Mouse (Mus musculus) thymus, adult 2 months (tissue): ENCODE data around the gene Osgep.
A peak's percentile ranks its signal among the peaks of the same experiment; 100 is the strongest.

Experiments used
- CTCF ChIP-seq: fragments of 200-500 bp; IDR thresholded peaks from 2 replicates; pipeline ENCODE4 v1.5.1; 2012; ENCODE audit warnings: mild to moderate bottlenecking, control low read depth, low read length, moderate library complexity, borderline replicate concordance; ENCODE audit not compliant: control insufficient read depth, poor library complexity, insufficient read depth; ENCODE audit errors: extremely low read depth
- POLR2A ChIP-seq: fragments of 200-500 bp; IDR thresholded peaks from 2 replicates; pipeline ENCODE4 v1.6.1; 2012; ENCODE audit warnings: mild to moderate bottlenecking, low read length, control low read depth, moderate library complexity; ENCODE audit not compliant: control insufficient read depth, poor library complexity, insufficient read depth; ENCODE audit errors: extremely low read depth

DNA sequence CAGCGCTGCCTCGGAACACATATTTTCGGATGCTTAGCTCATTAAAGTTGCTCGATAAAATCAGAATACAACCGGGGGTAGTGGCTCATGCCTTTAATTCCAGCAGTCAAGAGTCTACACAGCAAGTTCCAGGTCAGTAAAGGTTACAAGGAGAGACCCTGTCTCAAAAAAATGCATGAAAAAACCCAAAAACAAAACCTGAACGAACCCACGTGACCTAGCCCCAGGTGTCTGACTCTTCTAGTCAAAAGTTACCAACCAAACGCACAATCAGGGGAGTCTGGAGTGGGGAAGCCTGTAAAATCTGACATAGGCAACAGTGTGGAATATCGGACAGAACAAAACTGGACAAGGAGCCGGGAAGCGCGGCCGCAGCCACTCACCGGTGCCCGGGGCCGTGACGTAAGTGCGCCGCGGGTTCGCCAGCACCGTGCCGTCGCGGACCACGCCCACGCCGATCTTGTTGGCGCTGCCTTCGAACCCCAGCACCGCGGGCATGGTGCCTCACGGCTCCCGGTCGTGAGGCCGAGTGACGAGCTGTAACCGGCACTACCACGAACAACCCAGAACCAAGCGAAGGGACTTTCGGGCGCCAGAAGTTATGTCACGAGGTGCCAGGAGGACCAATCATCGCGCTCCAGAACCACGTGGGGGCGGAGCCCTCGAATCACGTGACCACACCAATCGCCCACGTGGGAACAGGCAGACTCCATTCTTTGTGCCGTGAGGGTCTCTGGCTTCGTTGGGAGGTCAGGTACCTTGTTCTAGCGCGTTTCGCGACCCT is at the start of gene Osgep, which contains the start of gene Apex1:
- TF ChIP-seq CTCF (peak; percentile 51; the same call in 1 of the 2 replicates), POLR2A (peak; percentile 87)
